Mouse (Mus musculus): Measurements from ENCODE around the gene Igfbp5.

DNA sequence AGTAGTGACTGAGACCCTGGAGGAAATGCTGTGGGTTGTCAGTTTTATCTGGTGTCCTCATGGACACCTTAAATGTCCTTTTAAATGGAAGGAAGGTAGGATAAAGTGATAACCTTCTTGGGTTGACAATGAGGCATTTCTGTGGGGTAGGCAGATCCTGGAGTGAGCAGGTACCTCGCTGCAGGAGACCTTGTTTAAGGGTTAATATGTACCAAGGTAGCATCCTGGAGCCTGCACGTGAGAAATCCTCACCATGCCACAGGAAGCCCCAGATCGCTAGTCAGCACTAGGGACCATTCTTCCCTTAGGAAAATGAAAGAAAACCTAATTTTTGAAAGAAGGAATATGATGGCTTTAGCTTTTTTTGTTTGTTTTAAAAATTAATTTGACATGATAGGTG, 1.0 kb upstream of the Igfbp5 start:
- TF ChIP-seq GATA1 (IDR thresholded peaks at IDR 0.05; ENCODE audit: borderline replicate concordance, low read length) (no peak), FLI1 (IDR thresholded peaks at IDR 0.05; ENCODE audit: low read length) (no peak)

All from megakaryocyte, embryonic 14.5 days (primary cell).